In the genomic region with DNA sequence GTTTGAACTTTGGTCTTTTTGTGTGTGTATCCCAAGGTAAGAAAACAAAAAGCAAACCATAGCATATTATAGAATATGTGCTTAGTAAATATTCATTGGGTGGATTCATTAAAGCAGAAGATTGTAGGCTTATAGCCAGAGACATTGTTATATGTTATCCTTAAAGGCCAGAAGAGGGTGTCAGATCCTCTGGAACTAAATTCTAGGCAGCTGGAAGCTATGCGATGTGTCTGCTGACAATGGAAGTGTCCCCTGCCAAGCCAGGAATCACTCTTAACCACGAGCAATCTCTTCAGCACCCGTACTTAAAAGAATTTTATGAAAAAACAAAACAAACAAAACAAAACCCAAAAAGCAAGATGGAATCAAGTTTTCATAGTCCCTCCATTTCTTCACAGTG, we compare ENCODE assay signal across 22 mouse cellular contexts. TPM values are rescaled to one million over a fixed set of nuclear protein-coding genes. Genes with fewer than 3 reads are reported as not detected.
DNase-seq lines count a peak whose midpoint lies in the region; ATAC-seq and TF ChIP-seq lines count a peak whose summit lies in the region.
"Had no signal": no experiment of that assay in that cellular context is flagged by ENCODE, and none has a peak within 500 bp of the region (broad histone marks: within the 10 kb centered on the region; RNA-seq: fewer than 3 reads in every experiment).

No protein-coding gene starts in this region.

- TF ChIP-seq CTCF in heart, adult 2 months (IDR thresholded peaks at IDR 0.05) = peak; percentile 53
- TF ChIP-seq CTCF in layer of hippocampus, adult 2 months (conservative IDR thresholded peaks at IDR 0.05) = peak; percentile 19
- TF ChIP-seq CTCF in midbrain, postnatal 0 days (IDR thresholded peaks at IDR 0.05) = peak; percentile 45

- no peak for ATAC-seq in midbrain, postnatal 0 days (ENCODE audit: low FRiP score)
- no peak for ATAC-seq in midbrain, embryonic 13.5 days
- ATAC-seq: forebrain, embryonic 14.5 days; inflammation-experienced regulatory T-cells, adult 6 months had no signal

- no peak for DNase-seq in heart, adult 2 months
- DNase-seq in heart, adult 11 months = no peak
- DNase-seq in layer of hippocampus, adult 2 months (ENCODE audit: low spot score in 2 of 2) = no peak
- no peak for DNase-seq in layer of hippocampus, adult 8-10 months (ENCODE audit: low spot score in 2 of 2)
- peak; percentile 30 for DNase-seq in midbrain, postnatal 0 days (ENCODE audit: low spot score)
- DNase-seq in ovary, adult 18-20 months (ENCODE audit: low spot score) = no peak
- DNase-seq: adrenal gland, postnatal 10 days; cerebellum, adult 18-20 months; cerebellum, postnatal 25 days; gastrocnemius, postnatal 10 days; kidney, adult 9 months; kidney, postnatal 4 days had no signal

- intact Hi-C loops in heart, adult 2 months (cut with DNase I) = loop anchor here (2.0 to 5.0 kb wide), 2 partner anchors 70 to 145 kb away; no protein-coding TSS in a partner anchor

- no peaks in the 10 kb centered on the region; the same call in 1 of the 2 replicates for H3K4me1 ChIP-seq in heart, adult 2 months (ENCODE audit: control insufficient read depth, insufficient read depth, low read length)
- H3K4me1 ChIP-seq in midbrain, postnatal 0 days (ENCODE audit: insufficient read depth, low read length) = no peaks in the 10 kb centered on the region
- H3K4me1 ChIP-seq in midbrain, embryonic 13.5 days (replicated peaks) = no peaks in the 10 kb centered on the region

- 5% methylated on average over 3 of the region's 3 CpGs for WGBS in heart, adult 2 months
- 53% methylated on average over 3 of the region's 3 CpGs for WGBS in midbrain, postnatal 0 days
- 76% methylated on average over 3 of the region's 3 CpGs for WGBS in midbrain, embryonic 13.5 days

- H3K27ac ChIP-seq in heart, adult 2 months = no peak overlapping the region
- H3K27ac ChIP-seq in layer of hippocampus, adult 2 months = no peak overlapping the region
- no peak overlapping the region for H3K27ac ChIP-seq in midbrain, postnatal 0 days (ENCODE audit: low read depth, low read length)
- H3K27ac ChIP-seq in midbrain, embryonic 13.5 days = no peak overlapping the region
- H3K27ac ChIP-seq: embryonic facial prominence, embryonic 15.5 days; heart, embryonic 13.5 days; hindbrain, embryonic 12.5 days; macrophage had no signal

- no peak overlapping the region for H3K4me2 ChIP-seq in midbrain, postnatal 0 days (ENCODE audit: low read depth, low read length, poor library complexity, severe bottlenecking)
- no peak overlapping the region for H3K4me2 ChIP-seq in midbrain, embryonic 13.5 days (replicated peaks)
- H3K4me2 ChIP-seq: embryonic facial prominence, embryonic 15.5 days; heart, embryonic 13.5 days; hindbrain, embryonic 12.5 days had no signal

- H3K27me3 ChIP-seq in heart, adult 2 months (ENCODE audit: control insufficient read depth, insufficient read depth, low read length) = no peaks in the 10 kb centered on the region
- H3K27me3 ChIP-seq in midbrain, postnatal 0 days (ENCODE audit: insufficient read depth, low read length) = no peaks in the 10 kb centered on the region
- H3K27me3 ChIP-seq in midbrain, embryonic 13.5 days = no peaks in the 10 kb centered on the region
- H3K27me3 ChIP-seq: embryonic facial prominence, embryonic 15.5 days; heart, embryonic 13.5 days; hindbrain, embryonic 12.5 days had no signal

- no peaks in the 10 kb centered on the region for H3K79me2 ChIP-seq in heart, adult 2 months (replicated peaks; ENCODE audit: control insufficient read depth, insufficient read depth, low read length)

- no peaks in the 10 kb centered on the region for H3K36me3 ChIP-seq in heart, adult 2 months (ENCODE audit: control insufficient read depth, insufficient read depth, low read length)
- H3K36me3 ChIP-seq in midbrain, postnatal 0 days (ENCODE audit: insufficient read depth, low read length) = no peaks in the 10 kb centered on the region
- H3K36me3 ChIP-seq in midbrain, embryonic 13.5 days = no peaks in the 10 kb centered on the region
- H3K36me3 ChIP-seq: embryonic facial prominence, embryonic 15.5 days; heart, embryonic 13.5 days; hindbrain, embryonic 12.5 days had no signal

- no peak for TF ChIP-seq EP300 in heart, adult 2 months (IDR thresholded peaks at IDR 0.05; ENCODE audit: insufficient read depth, low read depth, low read length)

- H3K9ac ChIP-seq in heart, adult 2 months (ENCODE audit: low read depth, low read length) = no peak overlapping the region
- no peak overlapping the region for H3K9ac ChIP-seq in midbrain, postnatal 0 days (replicated peaks; ENCODE audit: low read length, poor library complexity, severe bottlenecking)
- H3K9ac ChIP-seq in midbrain, embryonic 13.5 days (replicated peaks) = no peak overlapping the region
- H3K9ac ChIP-seq: embryonic facial prominence, embryonic 15.5 days; hindbrain, embryonic 12.5 days had no signal

- H3K4me3 ChIP-seq in heart, adult 2 months = no peak overlapping the region
- no peak overlapping the region for H3K4me3 ChIP-seq in layer of hippocampus, adult 2 months
- no peak overlapping the region for H3K4me3 ChIP-seq in midbrain, postnatal 0 days (ENCODE audit: low read depth, low read length)
- H3K4me3 ChIP-seq in midbrain, embryonic 13.5 days (replicated peaks) = no peak overlapping the region
- H3K4me3 ChIP-seq: embryonic facial prominence, embryonic 15.5 days; heart, embryonic 13.5 days; hindbrain, embryonic 12.5 days had no signal

- no peak for TF ChIP-seq POLR2A in heart, adult 2 months (IDR thresholded peaks at IDR 0.05; ENCODE audit: insufficient read depth, low read depth, low read length)

- H3K9me3 ChIP-seq in midbrain, postnatal 0 days (ENCODE audit: low read length) = no peaks in the 10 kb centered on the region
- no peaks in the 10 kb centered on the region for H3K9me3 ChIP-seq in midbrain, embryonic 13.5 days
- H3K9me3 ChIP-seq: embryonic facial prominence, embryonic 15.5 days; heart, embryonic 13.5 days; hindbrain, embryonic 12.5 days had no signal

RNA-seq across cellular contexts. Expression of a gene that starts 27.1 kb away (rescaled TPM):
- total RNA-seq in heart, adult 2 months (2021) = under 1 TPM in 1 of 2 experiments, not detected in 1; 0.08 TPM
- polyA plus RNA-seq in heart, adult 2 months (2012; rRNA removed) = 0.04 TPM in 1 of 2 replicates, not detected in the other
- 1 to 10 TPM; 2.0 to 2.2 TPM for total RNA-seq in layer of hippocampus, adult 2 months (2021)
- total RNA-seq in layer of hippocampus, adult 8-10 months (2022) = 1 to 10 TPM; 3.0 to 4.3 (median 3.7) TPM
- total RNA-seq in midbrain, postnatal 0 days (2014; rRNA removed) = 0.14 and 0.16 TPM in 2 replicates
- polyA plus RNA-seq in midbrain, postnatal 0 days (2015; fragmentation: Nextera tagmentation; extraction: Ambion mirVana) = 0.06 TPM in 1 of 2 replicates, not detected in the other
- 0.06 TPM in 1 of 2 replicates, not detected in the other for polyA plus RNA-seq in midbrain, embryonic 13.5 days (2015; fragmentation: Nextera tagmentation; extraction: Ambion mirVana)
- total RNA-seq: granulocyte monocyte progenitor cell, adult 5-6 weeks; heart, postnatal 25 days; monocyte, adult 5-6 weeks had no signal
- polyA plus RNA-seq: heart, embryonic 13.5 days; inflammation-experienced regulatory T-cells, adult 6 months; macrophage had no signal
